8 mouse cellular contexts compared by ENCODE assay signal in genomic region chr12:81199280-81199955, GRCm38 (mm10).
DNase-seq lines count a peak whose midpoint lies in the region; ATAC-seq and TF ChIP-seq lines count a peak whose summit lies in the region.

No protein-coding gene starts in this region.

- no peaks in the 10 kb centered on the region for H3K9me3 ChIP-seq in heart, embryonic 11.5 days (replicated peaks; ENCODE audit: control insufficient read depth, low read length)
- no peaks in the 10 kb centered on the region for H3K9me3 ChIP-seq in midbrain, embryonic 12.5 days
- no peaks in the 10 kb centered on the region for H3K9me3 ChIP-seq in stomach, postnatal 0 days (ENCODE audit: control insufficient read depth, low read length)

- H3K36me3 ChIP-seq in heart, embryonic 11.5 days (ENCODE audit: control insufficient read depth, insufficient read depth, low read length) = no peaks in the 10 kb centered on the region
- no peaks in the 10 kb centered on the region for H3K36me3 ChIP-seq in midbrain, embryonic 12.5 days
- no peaks in the 10 kb centered on the region for H3K36me3 ChIP-seq in stomach, postnatal 0 days (ENCODE audit: control insufficient read depth, insufficient read depth, low read length)

- intact Hi-C loops in left cerebral cortex, postnatal 14 days (cut with DNase I) = loop anchor here (1.0 kb wide), 1 partner anchor 203 kb away; no protein-coding TSS in a partner anchor

- TF ChIP-seq CTCF in stomach, postnatal 0 days (IDR thresholded peaks at IDR 0.05; ENCODE audit: low read depth) = peak; percentile 92

- WGBS in heart, embryonic 11.5 days (ENCODE audit: insufficient replicate concordance) = 32% methylated on average over 23 of the region's 23 CpGs
- WGBS in midbrain, embryonic 12.5 days = 32% methylated on average over 23 of the region's 23 CpGs
- 34% methylated on average over 23 of the region's 23 CpGs for WGBS in stomach, postnatal 0 days

- DNase-seq in heart, adult 18-20 months = peak; percentile 28 to 58
- DNase-seq in cerebellum, adult 9-10 months = peak; percentile 93
- DNase-seq in frontal cortex, postnatal 10 days (ENCODE audit: low spot score in 2 of 2) = peak; percentile 49 to 72
- DNase-seq in induced T-regulatory cell, adult 2 months (ENCODE audit: low read depth) = peak; percentile 4
- peak; percentile 81 to 82 for DNase-seq in left cerebral cortex, postnatal 14 days (ENCODE audit: low spot score in 2 of 2)
- peak; percentile 71 for DNase-seq in stomach, postnatal 0 days (ENCODE audit: low spot score)

- no peak overlapping the region for H3K9ac ChIP-seq in heart, embryonic 11.5 days (ENCODE audit: low read depth, low read length)
- H3K9ac ChIP-seq in midbrain, embryonic 12.5 days (replicated peaks) = 0 out of 2 replicates have a peak overlapping the region, but pooled peaks have one; percentile 21
- H3K9ac ChIP-seq in stomach, postnatal 0 days (ENCODE audit: low read length) = no peak overlapping the region

- no peak for ATAC-seq in heart, embryonic 11.5 days (replicated peaks; ENCODE audit: insufficient number of reproducible peaks, low FRiP score, low TSS enrichment)
- ATAC-seq in midbrain, embryonic 12.5 days (ENCODE audit: low FRiP score, low read depth) = peak; percentile 86; the same call in 1 of the 2 replicates
- ATAC-seq in stomach, postnatal 0 days (ENCODE audit: low FRiP score, low TSS enrichment) = no peak

- TF ChIP-seq EP300 in stomach, postnatal 0 days (optimal IDR thresholded peaks at IDR 0.05) = no peak

- H3K27ac ChIP-seq in heart, embryonic 11.5 days (ENCODE audit: low read depth, low read length) = no peak overlapping the region
- no peak overlapping the region for H3K27ac ChIP-seq in midbrain, embryonic 12.5 days (replicated peaks)
- no peak overlapping the region for H3K27ac ChIP-seq in stomach, postnatal 0 days (replicated peaks)

- H3K4me1 ChIP-seq in heart, embryonic 11.5 days (ENCODE audit: control insufficient read depth, insufficient read depth, low read length) = no peaks in the 10 kb centered on the region
- H3K4me1 ChIP-seq in midbrain, embryonic 12.5 days = peaks cover 19% of the 10 kb centered on the region; the same call in 1 of the 2 replicates
- no peaks in the 10 kb centered on the region for H3K4me1 ChIP-seq in stomach, postnatal 0 days (replicated peaks; ENCODE audit: control insufficient read depth, insufficient read depth)

- no peak overlapping the region for H3K4me2 ChIP-seq in heart, embryonic 11.5 days
- H3K4me2 ChIP-seq in midbrain, embryonic 12.5 days (replicated peaks) = peak overlapping the region; percentile 23; the same call in 1 of the 2 replicates
- no peak overlapping the region for H3K4me2 ChIP-seq in stomach, postnatal 0 days (replicated peaks; ENCODE audit: low read depth)

- H3K27me3 ChIP-seq in heart, embryonic 11.5 days (ENCODE audit: control insufficient read depth, insufficient read depth, low read length) = 0 out of 2 replicates have a peak, but pooled peaks cover 4% of the 10 kb centered on the region
- H3K27me3 ChIP-seq in midbrain, embryonic 12.5 days = no peaks in the 10 kb centered on the region; the same call in 1 of the 2 replicates
- no peaks in the 10 kb centered on the region for H3K27me3 ChIP-seq in stomach, postnatal 0 days (ENCODE audit: control insufficient read depth, insufficient read depth, low read length)

- no peak overlapping the region for H3K4me3 ChIP-seq in heart, embryonic 11.5 days (ENCODE audit: low read depth, low read length)
- H3K4me3 ChIP-seq in midbrain, embryonic 12.5 days = no peak overlapping the region
- H3K4me3 ChIP-seq in stomach, postnatal 0 days (ENCODE audit: low read depth, low read length) = no peak overlapping the region

Comparison
In these comparisons a context has a peak if more than half of its experiments do, and no peak if none do; other contexts are left out.
1. DNase-seq: peak in every context shown above with its lines; median percentile 93 in cerebellum, adult 9-10 months; 82 in left cerebral cortex, postnatal 14 days; 71 in stomach, postnatal 0 days; 60 in frontal cortex, postnatal 10 days; 43 in heart, adult 18-20 months; 4 in induced T-regulatory cell, adult 2 months.